Mouse (Mus musculus) gastrocnemius, postnatal 36 days (tissue): ENCODE measurements around the gene Iqcf5. TPM values are rescaled to one million over a fixed set of nuclear protein-coding genes. Genes with fewer than 3 reads are reported as not detected.

ENCODE experiments used
- DNase-seq, 2 experiments: peaks; one replicate each; pipeline ENCODE4 v3.0.0; 2022
- intact Hi-C: fragments of 180-260 bp; cut with DNase I; formaldehyde crosslinking; loops from one replicate; pipeline ENCODE4 v1.15.1; 2025
- total RNA-seq, 2 experiments: library from RNA; stranded (reverse); gene quantifications; 2 replicates each; pipeline ENCODE4 v1.2.3; 2021

The Iqcf5 gene
- total RNA-seq, 2 experiments from 2014 or later, result not detected

GRCm38 (mm10) chr9:106564025-106564424 is 49.7 kb downstream of the Iqcf5 start:
- intact Hi-C loops, result no loop called here
- DNase-seq, result no peak

Other genes with a start within 250 kb of the Iqcf5 start
- 1 to 10 TPM; 1.5 to 1.7 TPM for gene Poc1a, start 233.5 kb upstream of the Iqcf5 start, total RNA-seq
- gene Dusp7, start 145.9 kb upstream of the Iqcf5 start, total RNA-seq, result 10 to 100 TPM; 24.9 to 28.3 TPM
- 100 to 1,000 TPM; 218 to 266 TPM for gene Rpl29, start 85.1 kb upstream of the Iqcf5 start, total RNA-seq
- gene Acy1, start 76.3 kb upstream of the Iqcf5 start, total RNA-seq, result 10 to 100 TPM in 1 of 2 experiments, 1 to 10 TPM in 1; 9.0 to 12.3 TPM
- gene Abhd14b, start 67.1 kb upstream of the Iqcf5 start, total RNA-seq, result 1 to 10 TPM; 3.5 to 4.5 TPM
- 10 to 100 TPM; 14.6 to 15.7 TPM for gene Abhd14a, start 66.9 kb upstream of the Iqcf5 start, total RNA-seq
- gene Pcbp4, start 61.3 kb upstream of the Iqcf5 start, total RNA-seq, result 10 to 100 TPM; 58.0 to 58.3 TPM
- gene Gpr62, start 48.6 kb upstream of the Iqcf5 start, total RNA-seq, result under 1 TPM in 1 of 2 experiments, not detected in 1; 0.30 TPM
- 10 to 100 TPM; 16.7 to 22.2 TPM for gene Rrp9, start 38.6 kb upstream of the Iqcf5 start, total RNA-seq
- 10 to 100 TPM; 62.1 to 78.7 TPM for gene Parp3, start 37.6 kb upstream of the Iqcf5 start, total RNA-seq
- not detected for gene Iqcf1, start 14.6 kb upstream of the Iqcf5 start, total RNA-seq
- not detected for gene Iqcf3, start 47.1 kb downstream of the Iqcf5 start, total RNA-seq
- gene Iqcf4, start 56.4 kb downstream of the Iqcf5 start, total RNA-seq, result not detected
- gene Iqcf6, start 112.0 kb downstream of the Iqcf5 start, total RNA-seq, result not detected
- not detected for gene Grm2, start 141.5 kb downstream of the Iqcf5 start, total RNA-seq
- gene Tex264, start 171.4 kb downstream of the Iqcf5 start, total RNA-seq, result 10 to 100 TPM; 26.0 to 27.3 TPM